Mouse (Mus musculus): ENCODE measurements at regions not wholly inside any gene's neighbourhood (a gene's known extent, or its start where the extent isn't known, plus 50 kb on each side); places are given as distances from the start of the nearest gene placed in this dataset.

GRCm38 (mm10) chr12:14687263-14687662, 535.4 kb upstream of the Fam84a start:
- DNase-seq (ENCODE audit: low spot score in 2 of 2) = peak; percentile 7 to 10

- DNase-seq (ENCODE audit: low spot score in 2 of 2) = no peak
Measured at GRCm38 (mm10) chr12:14676230-14676629, 524.4 kb upstream of the Fam84a start.

- DNase-seq (ENCODE audit: low spot score in 2 of 2) = no peak
Measured at GRCm38 (mm10) chr12:14665909-14666308, 514.1 kb upstream of the Fam84a start.
